Mouse (Mus musculus) kidney, postnatal 4 days (tissue): ENCODE results near the gene Hoxb9.

ENCODE experiments used
- DNase-seq, 2 experiments: peaks; one replicate each; pipeline ENCODE4 v3.0.0; 2021; ENCODE audit warnings: mixed read lengths in 2 of 2

The Hoxb9 gene

GRCm38 (mm10) chr11:96267021-96267920, 4.0 kb upstream of the Hoxb9 start:
- no peak for DNase-seq

- DNase-seq, result peak in 1 of 2 experiments; percentile 2
Observed at GRCm38 (mm10) chr11:96268031-96268745, 3.1 kb upstream of the Hoxb9 start.

GRCm38 (mm10) chr11:96269869-96270268, 1.4 kb upstream of the Hoxb9 start:
- peak; percentile 80 to 87 for DNase-seq

DNA sequence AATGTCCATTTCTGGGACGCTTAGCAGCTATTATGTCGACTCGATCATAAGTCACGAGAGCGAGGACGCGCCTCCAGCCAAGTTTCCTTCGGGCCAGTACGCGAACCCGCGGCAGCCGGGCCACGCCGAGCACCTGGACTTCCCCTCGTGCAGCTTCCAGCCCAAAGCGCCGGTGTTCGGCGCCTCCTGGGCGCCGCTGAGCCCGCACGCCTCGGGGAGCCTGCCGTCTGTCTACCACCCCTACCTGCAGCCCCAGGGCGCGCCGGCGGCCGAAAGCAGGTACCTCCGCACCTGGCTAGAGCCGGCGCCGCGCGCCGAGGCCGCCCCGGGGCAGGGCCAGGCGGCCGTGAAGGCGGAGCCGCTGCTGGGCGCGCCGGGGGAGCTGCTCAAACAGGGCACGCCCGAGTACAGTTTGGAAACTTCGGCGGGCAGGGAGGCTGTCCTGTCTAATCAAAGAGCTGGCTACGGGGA, 319 bp downstream of the Hoxb9 start:
- DNase-seq, result peak; percentile 78 to 89

GRCm38 (mm10) chr11:96272024-96272921, 1.0 kb downstream of the Hoxb9 start:
- peak; percentile 67 to 75 for DNase-seq

GRCm38 (mm10) chr11:96274428-96274827, 3.2 kb downstream of the Hoxb9 start:
- DNase-seq, result peak in 1 of 2 experiments; percentile 34

DNA sequence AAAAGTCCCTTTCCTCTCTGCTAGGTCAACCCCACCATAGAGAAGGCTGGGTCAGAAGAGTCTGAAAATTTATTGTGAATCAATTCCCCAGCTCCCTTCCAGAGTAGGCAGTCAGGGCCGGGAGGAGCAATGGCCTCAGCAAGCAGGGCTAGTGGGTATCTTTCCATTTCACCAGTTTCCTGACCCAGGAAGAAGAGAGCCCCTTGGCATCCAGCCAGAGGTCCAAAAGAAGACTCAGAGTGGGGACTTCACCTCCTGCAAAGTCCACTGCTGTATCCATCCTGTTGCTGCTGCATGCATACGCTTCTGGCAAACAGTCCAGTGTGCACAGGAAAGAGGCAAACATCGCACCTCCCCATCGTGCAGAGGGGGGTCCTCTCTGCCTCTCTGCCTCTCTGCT, 4.6 kb downstream of the Hoxb9 start:
- peak in 1 of 2 experiments; percentile 71 for DNase-seq

DNA sequence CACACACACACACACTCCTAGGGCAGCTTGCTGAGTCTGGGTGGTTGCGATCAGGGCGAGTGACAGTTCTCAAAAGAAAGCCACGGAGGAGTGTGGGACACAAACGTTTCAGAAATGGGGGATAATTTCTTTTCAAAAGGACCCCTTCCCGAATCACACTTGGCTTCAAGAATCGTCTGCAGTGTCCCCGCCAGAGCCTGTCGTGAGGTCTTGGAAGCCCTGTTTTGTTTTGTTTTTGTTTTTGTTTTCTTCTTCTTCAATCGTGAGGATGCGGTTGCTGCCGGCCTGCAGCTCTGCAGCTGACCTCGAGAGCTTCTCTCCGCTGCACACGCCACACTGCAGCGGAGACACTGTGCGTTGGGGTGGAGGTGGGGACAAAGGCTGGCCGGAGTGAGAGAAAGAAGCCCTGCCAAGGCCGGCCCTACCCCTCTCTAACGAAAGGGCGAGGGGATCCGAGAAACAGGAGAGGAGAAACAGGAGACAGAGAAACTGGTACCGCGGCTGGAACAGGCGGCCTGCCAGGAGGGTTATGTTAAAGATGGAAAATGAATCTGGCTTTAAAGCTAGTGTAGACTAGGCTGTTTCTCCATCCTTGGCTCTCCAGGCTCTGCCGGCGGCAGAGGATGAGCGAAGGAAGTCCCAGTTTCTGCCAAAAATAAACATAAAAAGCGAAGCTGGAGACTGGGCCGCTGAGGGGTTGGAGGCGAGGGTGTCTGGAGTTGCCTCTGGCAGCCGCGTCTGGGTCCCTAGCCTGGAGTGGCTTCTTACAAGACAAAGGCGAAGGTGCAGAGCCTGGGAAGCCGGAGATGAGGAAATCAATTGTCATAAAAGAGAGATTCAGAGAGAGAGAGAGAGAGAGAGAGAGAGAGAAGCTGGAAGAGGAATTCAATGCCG, 6.1 kb downstream of the Hoxb9 start:
- peak in 1 of 2 experiments; percentile 66 for DNase-seq

GRCm38 (mm10) chr11:96278324-96278723, 7.1 kb downstream of the Hoxb9 start:
- DNase-seq, result peak in 1 of 2 experiments; percentile 39

DNA sequence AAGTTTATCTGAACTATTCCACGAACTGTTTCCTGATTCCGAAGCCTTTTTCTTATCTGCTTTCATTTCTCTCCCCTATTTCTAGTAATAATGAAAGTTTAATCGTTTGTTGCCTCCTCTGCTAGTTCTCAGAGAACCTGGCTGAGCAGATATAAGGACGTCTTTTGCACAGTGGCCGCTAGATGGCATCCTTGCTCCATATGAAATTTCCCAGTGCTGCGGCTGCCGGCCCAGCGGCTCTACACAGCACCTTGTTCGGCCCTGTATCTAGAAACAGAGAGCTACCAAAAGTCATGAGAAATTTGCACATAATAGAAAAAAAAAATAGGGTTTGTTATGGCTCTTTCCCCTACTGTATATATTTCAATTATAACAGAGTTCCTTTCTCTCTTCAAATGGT, 7.5 kb downstream of the Hoxb9 start:
- peak; percentile 91 to 93 for DNase-seq

GRCm38 (mm10) chr11:96279421-96280233, 8.4 kb downstream of the Hoxb9 start:
- DNase-seq, result peak in 1 of 2 experiments; percentile 70

DNA sequence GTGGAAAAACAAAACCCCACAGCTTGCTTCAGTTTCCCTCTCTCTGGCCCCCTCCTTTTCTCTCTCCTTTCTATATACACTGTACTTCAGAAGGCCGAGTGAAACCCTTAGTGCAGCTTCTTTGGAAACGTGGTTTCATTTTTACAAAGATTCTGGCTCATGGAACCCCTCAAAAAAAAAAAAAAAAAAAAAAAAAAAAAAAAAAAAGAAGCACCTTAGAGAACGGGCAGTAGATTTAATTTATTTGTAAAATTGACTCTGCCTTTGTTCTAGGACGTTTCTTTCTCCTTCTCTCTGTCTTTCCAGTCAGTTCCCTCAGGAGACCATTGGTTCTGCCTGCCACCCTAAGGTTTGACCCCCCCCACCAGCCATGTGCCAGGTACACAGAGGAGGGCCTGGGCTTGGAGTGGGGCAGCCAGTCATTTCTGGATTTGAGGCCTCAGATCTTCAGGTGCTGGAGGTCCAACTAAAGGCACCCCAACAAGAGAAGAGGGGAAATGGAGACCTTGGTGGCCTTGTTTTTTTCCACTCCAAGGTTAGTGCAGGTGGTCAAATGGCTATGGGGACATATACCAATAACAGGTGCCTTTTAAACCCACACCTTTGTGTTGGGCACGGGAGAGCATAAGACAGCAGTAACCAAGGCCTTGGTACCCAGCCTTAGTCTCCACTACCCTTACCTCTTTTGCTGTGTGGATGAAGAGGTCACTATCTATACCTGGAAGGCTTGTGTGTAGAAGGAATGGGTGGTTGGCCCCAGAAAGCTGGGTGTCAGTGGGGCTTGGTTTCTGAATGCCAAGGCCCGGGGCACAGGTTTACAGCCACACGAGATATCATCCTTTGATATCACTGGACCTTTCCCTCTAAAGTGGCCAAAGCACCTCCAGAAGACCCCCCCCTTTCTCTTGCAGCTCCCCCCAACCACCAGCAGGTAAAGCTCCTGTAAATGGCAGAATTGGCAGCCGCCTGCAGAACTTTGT, 9.4 kb downstream of the Hoxb9 start:
- peak in 1 of 2 experiments; percentile 65 for DNase-seq

GRCm38 (mm10) chr11:96281396-96281795, 10.1 kb downstream of the Hoxb9 start:
- peak in 1 of 2 experiments; percentile 69 for DNase-seq

- DNase-seq, result peak in 1 of 2 experiments; percentile 72
Observed at GRCm38 (mm10) chr11:96281855-96282570, 10.8 kb downstream of the Hoxb9 start, which contains the start of gene Hoxb8. Gene Hoxb8 (plus strand): TSS chr11:96281905.

DNA sequence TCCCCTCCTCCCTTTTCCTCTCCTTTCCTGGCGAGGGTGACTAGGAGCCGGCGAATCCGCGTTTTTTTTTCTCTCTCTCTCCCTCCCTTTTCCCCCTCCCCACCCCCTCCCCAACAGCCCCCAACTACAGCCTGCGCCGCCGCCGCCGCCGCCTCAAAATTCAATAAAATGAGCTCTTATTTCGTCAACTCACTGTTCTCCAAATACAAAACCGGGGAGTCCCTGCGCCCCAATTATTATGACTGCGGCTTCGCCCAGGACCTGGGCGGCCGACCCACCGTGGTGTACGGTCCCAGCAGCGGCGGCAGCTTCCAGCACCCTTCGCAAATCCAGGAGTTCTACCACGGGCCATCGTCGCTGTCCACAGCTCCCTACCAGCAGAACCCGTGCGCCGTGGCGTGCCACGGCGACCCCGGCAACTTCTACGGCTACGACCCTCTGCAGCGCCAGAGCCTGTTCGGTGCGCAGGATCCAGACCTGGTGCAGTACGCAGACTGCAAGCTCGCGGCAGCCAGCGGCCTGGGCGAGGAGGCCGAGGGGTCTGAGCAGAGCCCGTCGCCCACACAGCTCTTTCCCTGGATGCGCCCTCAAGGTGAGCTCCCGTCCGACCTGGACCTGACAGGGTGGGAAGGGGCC, 11.7 kb downstream of the Hoxb9 start:
- peak; percentile 66 to 80 for DNase-seq

DNA sequence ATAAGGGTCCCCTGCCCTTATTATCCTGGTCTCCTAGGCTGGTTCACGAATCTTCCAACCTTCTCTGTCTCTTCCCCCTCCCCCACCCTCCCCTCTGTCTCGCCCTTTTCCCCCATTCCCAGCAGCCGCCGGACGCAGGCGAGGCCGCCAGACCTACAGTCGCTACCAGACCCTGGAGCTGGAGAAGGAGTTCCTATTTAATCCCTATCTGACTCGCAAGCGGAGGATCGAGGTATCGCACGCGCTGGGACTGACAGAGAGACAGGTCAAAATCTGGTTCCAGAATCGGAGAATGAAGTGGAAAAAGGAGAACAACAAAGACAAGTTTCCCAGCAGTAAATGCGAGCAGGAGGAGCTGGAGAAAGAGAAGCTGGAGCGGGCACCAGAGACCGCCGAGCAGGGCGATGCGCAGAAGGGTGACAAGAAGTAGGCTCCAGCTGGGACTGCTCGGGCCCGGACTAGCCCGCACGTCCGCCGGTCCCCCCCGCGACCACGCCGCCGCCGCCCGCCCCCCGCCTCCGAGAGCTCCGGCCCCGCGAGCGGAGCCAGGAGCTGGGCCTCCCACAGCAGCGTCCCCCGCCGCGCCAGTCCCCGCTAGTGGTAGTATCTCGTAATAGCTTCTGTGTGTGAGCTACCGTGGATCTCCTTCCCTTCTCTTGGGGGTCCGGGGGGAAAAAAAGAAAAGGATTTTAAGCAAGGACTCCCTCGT, 12.9 kb downstream of the Hoxb9 start:
- peak; percentile 81 to 89 for DNase-seq
